Mouse (Mus musculus) heart, adult 2 months (tissue): ENCODE results near the gene Ston1.

ENCODE experiments used
- CTCF ChIP-seq: fragments of 200-600 bp; IDR thresholded peaks from 2 replicates; pipeline ENCODE4 v1.8.1; 2022; ENCODE audit warnings: antibody characterized with exemption, mild to moderate bottlenecking, moderate library complexity
- EP300 ChIP-seq: fragments of 200-500 bp; IDR thresholded peaks from 2 replicates; pipeline ENCODE4 v1.6.1; 2011; ENCODE audit warnings: low read depth, low read length, control low read depth; ENCODE audit not compliant: insufficient read depth

DNA sequence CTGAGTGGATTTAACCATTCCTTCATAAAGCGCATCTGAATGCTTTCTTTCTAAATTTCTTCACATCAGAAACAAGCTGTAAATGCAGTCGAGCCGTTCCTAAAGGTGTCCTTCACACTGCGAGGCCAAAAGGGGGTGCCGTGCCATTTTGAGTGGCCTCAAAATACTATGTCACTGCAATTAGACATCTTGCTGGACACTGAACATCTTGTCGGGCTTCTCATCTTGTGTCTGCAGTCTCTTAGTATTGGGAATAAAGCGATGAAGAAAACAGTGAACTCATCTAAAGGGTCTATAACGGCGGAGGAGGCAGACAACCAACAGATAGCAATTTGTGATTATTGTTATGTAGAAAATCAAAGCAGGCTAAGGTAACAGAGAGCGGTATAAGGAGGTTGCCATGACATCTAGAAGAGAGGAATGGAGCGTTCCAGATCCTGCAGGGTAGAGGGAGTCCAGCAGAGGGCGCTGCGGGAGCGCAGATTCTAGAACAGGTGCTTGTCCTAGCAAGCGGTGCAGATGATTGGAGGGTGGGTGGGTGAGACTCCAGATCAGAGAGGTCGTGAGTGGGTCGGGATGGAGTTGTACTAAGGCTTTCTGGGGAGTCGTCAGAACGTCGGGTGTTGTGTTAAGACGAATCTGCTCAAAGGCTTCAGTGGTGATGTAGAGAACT lies 55.4 kb downstream of the Ston1 start:
- peak; percentile 90 for TF ChIP-seq CTCF
- TF ChIP-seq EP300, result no peak
